In the genomic region with DNA sequence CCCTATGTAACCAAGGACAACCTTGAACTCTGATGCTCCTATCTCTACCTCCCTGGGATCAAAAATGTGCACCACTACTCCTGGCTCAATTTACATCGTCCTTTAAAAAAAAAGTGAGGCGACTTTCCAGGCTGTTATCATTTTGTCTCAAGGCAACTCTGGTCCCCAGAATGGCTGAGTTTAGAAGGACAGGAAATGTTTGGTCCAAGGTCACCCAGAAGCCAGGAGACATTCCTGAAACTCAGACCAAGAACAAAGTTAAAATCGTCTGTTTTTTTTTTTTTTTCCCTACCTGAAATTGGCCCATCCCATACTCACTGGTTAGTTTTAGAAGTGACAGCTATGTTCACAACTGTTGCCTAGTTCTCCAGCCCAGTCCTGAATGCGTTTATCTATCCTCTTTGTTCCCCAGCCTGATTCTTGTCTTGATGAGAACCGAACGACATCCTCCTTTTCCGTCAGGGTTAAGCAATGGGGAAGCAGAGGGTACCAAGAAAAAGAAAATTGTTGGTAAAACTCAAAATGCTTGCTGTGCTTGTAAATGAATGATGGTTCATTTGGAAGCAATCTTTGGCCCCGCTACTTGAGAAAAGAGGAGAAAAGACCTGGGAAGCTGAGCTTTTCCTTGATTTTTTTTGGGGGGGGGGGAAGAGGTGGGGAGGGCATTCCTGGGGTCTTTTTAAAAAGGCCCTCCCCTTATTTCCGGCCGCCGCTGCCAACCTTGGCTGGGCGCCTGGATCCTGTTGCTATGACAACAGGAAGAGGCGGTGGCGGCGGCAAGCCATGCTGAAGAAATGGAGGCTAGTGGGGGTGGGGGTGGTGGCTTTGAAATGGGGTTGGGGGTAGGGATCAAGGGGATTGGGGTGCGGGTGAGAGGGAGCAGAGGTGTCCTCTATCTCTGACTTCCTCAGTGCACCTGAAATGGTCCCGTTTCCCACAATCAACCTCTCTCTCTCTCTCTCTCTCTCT, we compare ENCODE assay signal across 9 mouse cellular contexts. TPM values are rescaled to one million over a fixed set of nuclear protein-coding genes. Genes with fewer than 3 reads are reported as not detected.
DNase-seq lines count a peak whose midpoint lies in the region; ATAC-seq lines count a peak whose summit lies in the region.
"Had no signal": no experiment of that assay in that cellular context is flagged by ENCODE, and none has a peak within 500 bp of the region (broad histone marks: within the 10 kb centered on the region; RNA-seq: fewer than 3 reads in every experiment).

No protein-coding gene starts in this region.

- DNase-seq in layer of hippocampus, adult 11-12 months (ENCODE audit: low spot score) = peak; percentile 81
- no peak for DNase-seq in layer of hippocampus, adult 9-10 months (ENCODE audit: low spot score)
- DNase-seq in liver = peak; percentile 44
- DNase-seq in ovary, postnatal 14 days (ENCODE audit: low spot score) = peak; percentile 44
- DNase-seq in spleen, postnatal 14 days (ENCODE audit: low spot score in 2 of 2) = no peak

- no peak overlapping the region for H3K9ac ChIP-seq in heart, embryonic 12.5 days
- H3K9ac ChIP-seq in kidney, embryonic 14.5 days (ENCODE audit: low read depth, low read length) = no peak overlapping the region

- H3K9me3 ChIP-seq in heart, embryonic 12.5 days (replicated peaks) = 0 out of 2 replicates have a peak, but pooled peaks cover 4% of the 10 kb centered on the region
- H3K9me3 ChIP-seq in kidney, embryonic 14.5 days (ENCODE audit: control insufficient read depth, low read length) = no peaks in the 10 kb centered on the region; the same call in 1 of the 2 replicates
- H3K9me3 ChIP-seq: G1E had no signal

- peak overlapping the region; percentile 21; the same call in 1 of the 2 replicates for H3K27ac ChIP-seq in heart, embryonic 12.5 days (ENCODE audit: poor library complexity, severe bottlenecking)
- no peak overlapping the region for H3K27ac ChIP-seq in kidney, embryonic 14.5 days (ENCODE audit: low read depth, low read length)

- peaks cover 9% of the 10 kb centered on the region; the same call in 1 of the 2 replicates for H3K27me3 ChIP-seq in heart, embryonic 12.5 days (replicated peaks)
- no peaks in the 10 kb centered on the region for H3K27me3 ChIP-seq in kidney, embryonic 14.5 days (ENCODE audit: control insufficient read depth, insufficient read depth, low read length)

- ATAC-seq in common myeloid progenitor, adult 5-6 weeks (replicated peaks; ENCODE audit: low read depth, poor library complexity, severe bottlenecking) = peak; percentile 55
- ATAC-seq in heart, embryonic 12.5 days (ENCODE audit: insufficient number of reproducible peaks, low FRiP score) = 0 out of 2 replicates have a peak, but pooled peaks have one; percentile 33
- ATAC-seq in kidney, embryonic 14.5 days (ENCODE audit: low FRiP score, low TSS enrichment) = no peak

- H3K4me3 ChIP-seq in heart, embryonic 12.5 days = peak overlapping the region; percentile 35
- peak overlapping the region; percentile 24; the same call in 1 of the 2 replicates for H3K4me3 ChIP-seq in kidney, embryonic 14.5 days (ENCODE audit: low read length)

- H3K36me3 ChIP-seq in heart, embryonic 12.5 days = peaks cover 3% of the 10 kb centered on the region; the same call in 1 of the 2 replicates
- H3K36me3 ChIP-seq in kidney, embryonic 14.5 days (ENCODE audit: control insufficient read depth, insufficient read depth, low read length) = no peaks in the 10 kb centered on the region
- H3K36me3 ChIP-seq: G1E had no signal

- peak overlapping the region; percentile 61 for H3K4me2 ChIP-seq in heart, embryonic 12.5 days
- peak overlapping the region; percentile 37 for H3K4me2 ChIP-seq in kidney, embryonic 14.5 days (replicated peaks; ENCODE audit: low read depth, low read length)

- 2% methylated on average over 17 of the region's 17 CpGs for WGBS in heart, embryonic 12.5 days
- 3% methylated on average over 17 of the region's 17 CpGs for WGBS in kidney, embryonic 14.5 days

- peaks cover 21% of the 10 kb centered on the region for H3K4me1 ChIP-seq in heart, embryonic 12.5 days (replicated peaks)
- H3K4me1 ChIP-seq in kidney, embryonic 14.5 days (ENCODE audit: control insufficient read depth, insufficient read depth, low read length) = 0 out of 2 replicates have a peak, but pooled peaks cover 5% of the 10 kb centered on the region

RNA-seq across cellular contexts. Expression of a gene that starts 0.8 kb away (rescaled TPM):
- total RNA-seq in common myeloid progenitor, adult 5-6 weeks (2017) = not detected in 2 replicates
- polyA plus RNA-seq in heart, embryonic 12.5 days (2016; fragmentation: Nextera tagmentation; extraction: Ambion mirVana) = 1.6 and 1.9 TPM in 2 replicates
- 1.8 and 2.7 TPM in 2 replicates for polyA plus RNA-seq in kidney, embryonic 14.5 days (2014; fragmentation: Nextera tagmentation; extraction: Ambion mirVana)
- total RNA-seq: G1E had no signal
- polyA plus RNA-seq: G1E had no signal

RNA-seq across cellular contexts. Expression of a gene that starts 34.3 kb away (rescaled TPM):
- not detected in 2 replicates for total RNA-seq in common myeloid progenitor, adult 5-6 weeks (2017)
- 23.1 and 23.5 TPM in 2 replicates for polyA plus RNA-seq in heart, embryonic 12.5 days (2016; fragmentation: Nextera tagmentation; extraction: Ambion mirVana)
- not detected in 2 replicates for polyA plus RNA-seq in kidney, embryonic 14.5 days (2014; fragmentation: Nextera tagmentation; extraction: Ambion mirVana)
- polyA plus RNA-seq: G1E had no signal

RNA-seq across cellular contexts. Expression of a gene that starts 57.0 kb away (rescaled TPM):
- total RNA-seq in common myeloid progenitor, adult 5-6 weeks (2017) = not detected in 2 replicates
- polyA plus RNA-seq in heart, embryonic 12.5 days (2016; fragmentation: Nextera tagmentation; extraction: Ambion mirVana) = 0.17 and 0.32 TPM in 2 replicates
- 2.2 and 2.8 TPM in 2 replicates for polyA plus RNA-seq in kidney, embryonic 14.5 days (2014; fragmentation: Nextera tagmentation; extraction: Ambion mirVana)
- polyA plus RNA-seq: G1E had no signal

Comparison
In these comparisons a context has a peak if more than half of its experiments do, and no peak if none do; other contexts are left out.
1. DNase-seq: peak in layer of hippocampus, adult 11-12 months (single experiment), liver (single experiment) and ovary, postnatal 14 days (single experiment); none in layer of hippocampus, adult 9-10 months (single experiment) and spleen, postnatal 14 days (0 of 2).
2. RNA of a gene that starts 34.3 kb away (polyA plus RNA-seq): 23.1 to 23.5 TPM in heart, embryonic 12.5 days; not detected in kidney, embryonic 14.5 days; every median in the first group is over 10 times any median in the second.